Mouse (Mus musculus) midbrain, postnatal 0 days (tissue): ENCODE results near the gene Epp13. TPM values are rescaled to one million over a fixed set of nuclear protein-coding genes. Genes with fewer than 3 reads are reported as not detected.
"Not testable (repeated sequence)": the region's sequence is repeated elsewhere in the genome, so short reads cannot be mapped to it uniquely, and the experiment has no call there.

Source experiments
- ATAC-seq: fragments of 200-750 bp; cut with Nextera tagmentation; 2 replicates; pipeline ENCODE4 v1.8.0; 2017; ENCODE audit warnings: moderate number of reproducible peaks, mild to moderate bottlenecking, moderate TSS enrichment, moderate library complexity; ENCODE audit not compliant: low FRiP score
- DNase-seq: peaks from one replicate; pipeline ENCODE4 v3.0.0-alpha.2; 2015; ENCODE audit warnings: low spot score
- H3K27ac ChIP-seq: fragments of 300-500 bp; sonication (generic); 2 replicates; pipeline ENCODE4 v1.5.1; 2014; ENCODE audit warnings: low read depth, mild to moderate bottlenecking, low read length, mixed read lengths
- H3K27me3 ChIP-seq: fragments of 300-500 bp; sonication (generic); 2 replicates; pipeline ENCODE4 v1.6.1; 2014; ENCODE audit warnings: low read length, control low read depth, mixed read lengths; ENCODE audit not compliant: insufficient read depth
- H3K36me3 ChIP-seq: fragments of 300-500 bp; sonication (generic); 2 replicates; pipeline ENCODE4 v1.6.1; 2014; ENCODE audit warnings: low read length, control low read depth, mixed read lengths; ENCODE audit not compliant: insufficient read depth
- H3K4me1 ChIP-seq: fragments of 300-500 bp; sonication (generic); 2 replicates; pipeline ENCODE4 v1.6.1; 2014; ENCODE audit warnings: mild to moderate bottlenecking, control low read depth, antibody characterized with exemption, low read length, mixed read lengths; ENCODE audit not compliant: insufficient read depth
- H3K4me2 ChIP-seq: fragments of 300-500 bp; sonication (generic); 2 replicates; pipeline ENCODE4 v1.6.1; 2014; ENCODE audit warnings: low read depth, mild to moderate bottlenecking, low read length, mixed read lengths; ENCODE audit not compliant: poor library complexity, severe bottlenecking
- H3K4me3 ChIP-seq: fragments of 300-500 bp; sonication (generic); 2 replicates; pipeline ENCODE4 v1.5.1; 2014; ENCODE audit warnings: low read depth, mild to moderate bottlenecking, low read length, moderate library complexity
- H3K9ac ChIP-seq: fragments of 300-500 bp; sonication (generic); replicated peaks from 2 replicates; pipeline ENCODE4 v1.6.1; 2014; ENCODE audit warnings: mild to moderate bottlenecking, low read length, moderate library complexity, mixed read lengths; ENCODE audit not compliant: poor library complexity, severe bottlenecking
- H3K9me3 ChIP-seq: fragments of 300-500 bp; sonication (generic); 2 replicates; pipeline ENCODE4 v1.6.1; 2016; ENCODE audit warnings: low read length, control low read depth
- CTCF ChIP-seq: IDR thresholded peaks from 2 replicates; pipeline ENCODE4 v1.5.1; 2016; ENCODE audit warnings: antibody characterized with exemption, mild to moderate bottlenecking
- WGBS: fragments of 180-500 bp; shearing (Covaris S2); extraction: QIAGEN DNeasy Blood & Tissue Kit; methylation state at CpG from one replicate; pipeline ENCODE4 v1.1.7; 2014; 5-methylcytosine and 5-hydroxymethylcytosine counted together
- polyA plus RNA-seq: library from polyadenylated mRNA; unstranded; fragments of >200 nt; fragmentation: Nextera tagmentation; extraction: Ambion mirVana; gene quantifications from 2 replicates; pipeline ENCODE4 v1.2.1, GENCODE M21; 2015
- total RNA-seq: library from RNA; depleted of rRNA; stranded (reverse); fragments of >200 nt; gene quantifications from 2 replicates; pipeline ENCODE4 v1.2.3, GENCODE M21; 2014; rRNA removed

Epp13 gene
- total RNA-seq (not detected in 2 replicates), polyA plus RNA-seq (0.39 TPM in 1 of 2 replicates, not detected in the other)

DNA sequence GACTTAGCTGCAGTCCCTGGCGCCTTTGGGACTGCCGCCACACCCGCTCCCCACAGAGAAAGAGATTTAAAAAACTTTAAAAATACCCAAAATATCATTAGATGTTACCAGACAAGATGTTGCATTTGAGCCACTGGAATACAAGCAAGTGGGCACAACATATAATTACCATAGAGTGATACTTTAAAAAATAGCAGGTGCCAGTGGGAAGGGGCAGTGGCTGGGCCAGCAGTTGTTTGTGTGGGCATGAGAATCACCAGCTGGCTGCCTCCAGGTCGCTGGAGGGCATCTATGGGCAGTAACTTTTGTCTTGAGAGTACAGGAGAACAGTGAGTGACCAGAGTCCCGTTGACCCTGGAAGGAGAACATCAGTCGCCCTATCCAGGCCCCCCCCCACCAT lies at the start of gene Epp13:
Gene Epp13, plus strand, starts transcription at position 301 of the 400 bp plus-strand sequence.
- no peak within 1 kb of the TSS for H3K4me2 ChIP-seq
- no peak within 1 kb of the TSS for H3K9ac ChIP-seq
- 86% methylated on average over 6 of the region's 6 CpGs for WGBS
- no peak for DNase-seq
- no peak within 1 kb of the TSS for H3K4me3 ChIP-seq
- TF ChIP-seq CTCF = no peak
- no peaks in the 10 kb centered on the region for H3K4me1 ChIP-seq
- no peaks in the 10 kb centered on the region for H3K27me3 ChIP-seq
- no peak within 1 kb of the TSS for H3K27ac ChIP-seq
- 0 out of 2 replicates have a peak, but pooled peaks cover 5% of the 10 kb centered on the region for H3K9me3 ChIP-seq
- H3K36me3 ChIP-seq = no peaks in the 10 kb centered on the region
- no peak for ATAC-seq

DNA sequence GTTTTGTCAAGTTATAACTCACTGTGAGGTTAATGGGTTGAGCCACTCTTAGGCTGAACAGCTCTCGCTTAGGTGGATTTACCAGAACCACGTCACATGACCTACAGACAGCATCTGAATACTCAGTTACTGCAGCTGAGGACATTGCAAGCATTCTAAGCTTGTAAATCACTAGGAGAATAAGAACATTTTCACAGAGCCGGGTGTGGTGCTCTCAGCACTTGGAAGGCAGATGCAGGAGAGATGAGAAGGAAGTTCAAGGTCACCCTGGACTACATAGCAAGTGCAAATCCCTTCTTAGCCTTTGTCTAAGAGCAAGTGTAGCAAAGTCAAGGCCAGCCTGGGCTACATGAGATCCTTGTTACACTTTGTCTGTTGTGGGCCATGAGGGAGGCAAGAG lies 48.3 kb upstream of the Epp13 start:
- 83% methylated on average over 3 of the region's 3 CpGs for WGBS
- no peak overlapping the region for H3K4me2 ChIP-seq
- no peak overlapping the region for H3K9ac ChIP-seq
- no peaks in the 10 kb centered on the region for H3K27me3 ChIP-seq
- no peaks in the 10 kb centered on the region for H3K4me1 ChIP-seq
- no peak overlapping the region for H3K27ac ChIP-seq
- H3K36me3 ChIP-seq = no peaks in the 10 kb centered on the region
- H3K9me3 ChIP-seq = no peaks in the 10 kb centered on the region
- DNase-seq (no peak), ATAC-seq (no peak)
- no peak overlapping the region for H3K4me3 ChIP-seq
- no peak for TF ChIP-seq CTCF

DNA sequence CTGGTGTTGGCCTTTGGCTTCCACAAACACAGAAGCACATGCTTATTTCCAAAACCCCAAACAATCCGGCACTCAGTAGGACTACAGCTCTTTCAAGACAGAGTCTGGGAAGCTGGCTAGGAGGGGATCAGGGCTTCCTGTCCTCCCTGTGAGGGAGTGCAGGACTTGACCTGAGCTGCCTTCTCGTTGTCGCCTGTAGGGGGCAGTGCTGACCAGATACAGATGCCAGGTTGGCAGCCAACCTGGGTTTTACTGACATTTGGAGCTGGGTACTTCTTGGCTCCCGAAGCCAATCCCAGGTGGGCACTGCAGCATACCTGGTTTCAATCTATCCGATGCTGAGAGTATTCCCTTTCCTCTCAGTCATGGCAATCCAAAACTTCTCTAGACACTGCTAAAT lies 39.4 kb upstream of the Epp13 start:
- ATAC-seq = no peak
- Histone ChIP-seq H3K4me3 (no peak overlapping the region), H3K27ac (no peak overlapping the region), H3K9ac (no peak overlapping the region), H3K27me3 (no peaks in the 10 kb centered on the region), H3K9me3 (no peaks in the 10 kb centered on the region), H3K4me2 (no peak overlapping the region), H3K36me3 (no peaks in the 10 kb centered on the region), H3K4me1 (no peaks in the 10 kb centered on the region)
- no peak for DNase-seq
- WGBS = 49% methylated on average over 5 of the region's 5 CpGs
- TF ChIP-seq CTCF = no peak; the same call in 1 of the 2 replicates

DNA sequence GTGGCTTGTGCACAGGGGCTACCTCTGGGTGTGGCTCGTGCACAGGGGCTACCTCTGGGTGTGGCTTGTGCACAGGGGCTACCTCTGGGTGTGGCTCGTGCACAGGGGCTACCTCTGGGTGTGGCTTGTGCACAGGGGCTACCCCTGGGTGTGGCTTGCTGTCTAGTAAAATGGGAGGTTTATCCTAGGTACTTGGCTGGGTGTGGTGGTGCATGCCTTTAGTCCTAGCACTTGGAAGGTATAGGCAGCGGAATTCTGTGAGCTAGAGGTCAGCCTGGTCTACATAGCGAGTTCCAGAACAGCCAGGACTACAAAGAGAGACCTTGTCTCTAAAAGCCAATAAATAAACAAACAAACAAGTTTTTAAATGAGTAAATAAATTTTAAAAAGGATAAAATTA lies 37.8 kb upstream of the Epp13 start:
- 75% methylated on average over 3 of the region's 4 CpGs for WGBS
- not testable (repeated sequence) for H3K4me3 ChIP-seq, H3K9ac ChIP-seq, DNase-seq, H3K27ac ChIP-seq, H3K27me3 ChIP-seq, H3K4me1 ChIP-seq, H3K36me3 ChIP-seq, H3K4me2 ChIP-seq, ATAC-seq, H3K9me3 ChIP-seq

DNA sequence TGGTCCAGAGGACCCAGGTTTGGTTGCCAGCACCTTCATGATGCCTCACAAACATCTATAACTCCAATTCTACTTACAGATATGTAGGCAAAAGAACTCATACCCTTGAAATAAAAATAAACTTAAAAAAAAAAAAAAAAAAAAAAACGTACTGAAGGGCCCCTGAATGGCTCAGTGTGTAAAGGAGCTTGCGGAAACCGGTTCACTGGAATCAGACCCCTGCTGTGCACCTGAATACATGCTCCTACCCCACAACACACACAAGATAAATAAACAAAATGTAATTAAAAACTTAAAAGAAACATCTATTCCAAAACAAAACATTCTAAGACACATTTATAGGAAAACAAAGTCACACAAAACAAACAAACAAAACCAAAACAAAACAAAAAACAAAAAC lies 32.4 kb upstream of the Epp13 start:
- H3K9me3 ChIP-seq = no peaks in the 10 kb centered on the region
- no peaks in the 10 kb centered on the region for H3K27me3 ChIP-seq
- no peaks in the 10 kb centered on the region for H3K36me3 ChIP-seq
- no peak overlapping the region for H3K4me2 ChIP-seq
- H3K4me1 ChIP-seq = no peaks in the 10 kb centered on the region
- H3K4me3 ChIP-seq = no peak overlapping the region
- TF ChIP-seq CTCF = no peak
- H3K27ac ChIP-seq = no peak overlapping the region
- no peak overlapping the region for H3K9ac ChIP-seq
- WGBS = 25% methylated on average over 3 of the region's 3 CpGs
- ATAC-seq (no peak), DNase-seq (no peak)

DNA sequence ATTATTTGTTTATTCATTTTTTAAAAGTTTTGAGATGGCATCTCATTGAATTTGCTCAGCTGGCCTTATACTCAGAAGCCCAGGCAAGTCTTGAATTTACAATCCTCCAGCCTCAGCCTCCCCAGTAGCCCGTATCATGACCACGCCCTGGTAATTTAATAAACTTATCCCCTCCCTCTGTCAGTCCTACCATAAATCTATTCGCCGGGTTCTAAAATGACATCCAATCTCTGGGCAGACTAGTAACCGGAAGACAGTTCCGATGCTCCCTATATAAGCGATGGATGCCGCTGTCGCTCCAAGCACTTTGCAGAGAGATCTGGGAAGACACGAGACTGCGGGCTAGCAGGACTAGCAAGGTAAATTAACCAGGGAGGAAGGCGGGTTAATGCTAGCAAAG lies 30.5 kb upstream of the Epp13 start, which contains the start of gene Zscan5b:
Gene Zscan5b, plus strand, starts transcription at position 301 of the 400 bp plus-strand sequence.
- no peak for DNase-seq
- Histone ChIP-seq H3K9ac (no peak within 1 kb of the TSS), H3K27me3 (no peaks in the 10 kb centered on the region), H3K4me1 (no peaks in the 10 kb centered on the region), H3K36me3 (no peaks in the 10 kb centered on the region), H3K4me3 (no peak within 1 kb of the TSS), H3K27ac (no peak within 1 kb of the TSS), H3K4me2 (no peak within 1 kb of the TSS), H3K9me3 (no peaks in the 10 kb centered on the region)
- 93% methylated on average over 12 of the region's 12 CpGs for WGBS
- no peak for TF ChIP-seq CTCF
- ATAC-seq = no peak

DNA sequence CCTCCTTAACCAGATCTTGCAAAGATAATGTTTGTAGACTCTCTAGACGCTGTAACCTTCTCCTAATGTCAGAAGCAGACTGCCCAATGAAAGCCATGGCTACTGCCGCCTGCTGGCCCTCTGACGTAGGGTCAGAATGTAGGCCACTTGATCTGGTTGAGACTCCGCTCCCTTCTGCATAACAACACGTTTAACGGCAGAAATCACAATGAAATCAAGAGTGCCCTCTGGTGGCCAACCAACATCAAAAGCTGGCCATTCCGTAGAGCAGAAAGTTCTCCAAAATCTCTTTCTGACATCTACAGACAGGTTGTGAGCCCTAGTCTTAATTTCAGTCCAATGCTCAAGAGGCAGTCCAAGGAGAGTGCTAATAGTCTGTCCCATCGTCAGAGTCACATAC lies 24.0 kb upstream of the Epp13 start:
- not testable (repeated sequence) for H3K27me3 ChIP-seq, H3K9ac ChIP-seq, H3K4me1 ChIP-seq, H3K4me3 ChIP-seq, H3K9me3 ChIP-seq, H3K27ac ChIP-seq, H3K36me3 ChIP-seq, ATAC-seq, H3K4me2 ChIP-seq
- peak; percentile 10 for DNase-seq
- WGBS = 55% methylated on average over 8 of the region's 8 CpGs
